In genomic region chr1:167689232-167689261, GRCm38 (mm10) we compare ENCODE assay signal across 8 mouse cellular contexts. TPM values are rescaled to one million over a fixed set of nuclear protein-coding genes. Genes with fewer than 3 reads are reported as not detected.
A peak's percentile ranks its signal among the peaks of the same experiment; 100 is the strongest.
DNase-seq lines count a peak whose midpoint lies in the region; ATAC-seq and TF ChIP-seq lines count a peak whose summit lies in the region.

Gene Lmx1a, plus strand, starts transcription at chr1:167689237.

- no peaks in the 10 kb centered on the region for H3K4me1 ChIP-seq in heart, adult 2 months (ENCODE audit: control insufficient read depth, insufficient read depth, low read length)
- H3K4me1 ChIP-seq in neural tube, embryonic 11.5 days (ENCODE audit: control insufficient read depth, insufficient read depth, low read length): peaks cover 11% of the 10 kb centered on the region; the same call in 1 of the 2 replicates
- H3K4me1 ChIP-seq in liver, embryonic 12.5 days: no peaks in the 10 kb centered on the region
- H3K4me1 ChIP-seq in stomach, postnatal 0 days (replicated peaks; ENCODE audit: control insufficient read depth, insufficient read depth): no peaks in the 10 kb centered on the region; the same call in 1 of the 2 replicates

- no peaks in the 10 kb centered on the region for H3K36me3 ChIP-seq in heart, adult 2 months (ENCODE audit: control insufficient read depth, insufficient read depth, low read length)
- H3K36me3 ChIP-seq in neural tube, embryonic 11.5 days (ENCODE audit: control insufficient read depth, insufficient read depth, low read length): no peaks in the 10 kb centered on the region
- no peaks in the 10 kb centered on the region for H3K36me3 ChIP-seq in liver, embryonic 12.5 days
- no peaks in the 10 kb centered on the region for H3K36me3 ChIP-seq in stomach, postnatal 0 days (ENCODE audit: control insufficient read depth, insufficient read depth, low read length)

- H3K4me2 ChIP-seq in neural tube, embryonic 11.5 days (ENCODE audit: low read depth): peak within 1 kb of the TSS; percentile 80
- H3K4me2 ChIP-seq in liver, embryonic 12.5 days: peak within 1 kb of the TSS; percentile 60
- H3K4me2 ChIP-seq in stomach, postnatal 0 days (replicated peaks; ENCODE audit: low read depth): peak within 1 kb of the TSS; percentile 84

- no peak for TF ChIP-seq EP300 in heart, adult 2 months (IDR thresholded peaks at IDR 0.05; ENCODE audit: insufficient read depth, low read depth, low read length)
- no peak for TF ChIP-seq EP300 in stomach, postnatal 0 days (optimal IDR thresholded peaks at IDR 0.05)

- no peak for TF ChIP-seq CTCF in heart, adult 2 months (IDR thresholded peaks at IDR 0.05)
- TF ChIP-seq CTCF in stomach, postnatal 0 days (IDR thresholded peaks at IDR 0.05; ENCODE audit: low read depth): no peak

- 0% methylated on average over 3 of the region's 3 CpGs for WGBS in heart, adult 2 months
- 0% methylated on average over 3 of the region's 3 CpGs for WGBS in neural tube, embryonic 11.5 days
- 4% methylated on average over 3 of the region's 3 CpGs for WGBS in liver, embryonic 12.5 days (ENCODE audit: insufficient replicate concordance)
- 4% methylated on average over 3 of the region's 3 CpGs for WGBS in stomach, postnatal 0 days

- no peaks in the 10 kb centered on the region for H3K9me3 ChIP-seq in neural tube, embryonic 11.5 days (ENCODE audit: control insufficient read depth, low read length)
- H3K9me3 ChIP-seq in liver, embryonic 12.5 days (replicated peaks): no peaks in the 10 kb centered on the region
- H3K9me3 ChIP-seq in stomach, postnatal 0 days (ENCODE audit: control insufficient read depth, low read length): peaks cover 4% of the 10 kb centered on the region; the same call in 1 of the 2 replicates

- no peak for ATAC-seq in neural tube, embryonic 11.5 days (ENCODE audit: insufficient read depth, low FRiP score, low TSS enrichment)
- no peak for ATAC-seq in liver, embryonic 12.5 days
- no peak for ATAC-seq in stomach, postnatal 0 days (ENCODE audit: low FRiP score, low TSS enrichment)
- no peak for ATAC-seq in erythroblast, adult 5-6 weeks (replicated peaks; ENCODE audit: low FRiP score, poor library complexity, severe bottlenecking)
- ATAC-seq in erythroid progenitor cell, adult 5-6 weeks (replicated peaks; ENCODE audit: low FRiP score, poor library complexity, severe bottlenecking): no peak

- no peak within 1 kb of the TSS for H3K27ac ChIP-seq in heart, adult 2 months
- H3K27ac ChIP-seq in neural tube, embryonic 11.5 days (ENCODE audit: low read depth, low read length): no peak within 1 kb of the TSS
- no peak within 1 kb of the TSS for H3K27ac ChIP-seq in liver, embryonic 12.5 days
- H3K27ac ChIP-seq in stomach, postnatal 0 days (replicated peaks): no peak within 1 kb of the TSS

- H3K4me3 ChIP-seq in heart, adult 2 months: peak within 1 kb of the TSS; percentile 30
- peak within 1 kb of the TSS; percentile 41 for H3K4me3 ChIP-seq in neural tube, embryonic 11.5 days (ENCODE audit: low read depth, low read length)
- peak within 1 kb of the TSS; percentile 40 for H3K4me3 ChIP-seq in liver, embryonic 12.5 days
- peak within 1 kb of the TSS; percentile 50 for H3K4me3 ChIP-seq in stomach, postnatal 0 days (ENCODE audit: low read depth, low read length)

- no peak within 1 kb of the TSS for H3K9ac ChIP-seq in heart, adult 2 months (ENCODE audit: low read depth, low read length)
- peak within 1 kb of the TSS; percentile 23 for H3K9ac ChIP-seq in neural tube, embryonic 11.5 days (ENCODE audit: low read length)
- H3K9ac ChIP-seq in liver, embryonic 12.5 days: no peak within 1 kb of the TSS
- H3K9ac ChIP-seq in stomach, postnatal 0 days (ENCODE audit: low read length): no peak within 1 kb of the TSS

- no peak for TF ChIP-seq POLR2A in heart, adult 2 months (IDR thresholded peaks at IDR 0.05; ENCODE audit: insufficient read depth, low read depth, low read length)

- peaks cover 37% of the 10 kb centered on the region for H3K27me3 ChIP-seq in heart, adult 2 months (ENCODE audit: control insufficient read depth, insufficient read depth, low read length)
- H3K27me3 ChIP-seq in neural tube, embryonic 11.5 days (ENCODE audit: control insufficient read depth, insufficient read depth, low read length): peaks cover 80% of the 10 kb centered on the region
- peaks cover 84% of the 10 kb centered on the region for H3K27me3 ChIP-seq in liver, embryonic 12.5 days (replicated peaks)
- peaks cover 22% of the 10 kb centered on the region for H3K27me3 ChIP-seq in stomach, postnatal 0 days (ENCODE audit: control insufficient read depth, insufficient read depth, low read length)

- H3K79me2 ChIP-seq in heart, adult 2 months (replicated peaks; ENCODE audit: control insufficient read depth, insufficient read depth, low read length): no peaks in the 10 kb centered on the region

- DNase-seq in heart, adult 2 months: no peak
- DNase-seq in heart, adult 11 months: no peak
- DNase-seq in neural tube, embryonic 11.5 days (ENCODE audit: low spot score): no peak
- no peak for DNase-seq in neural tube, embryonic 10.5 days (ENCODE audit: extremely low spot score, low spot score)
- no peak for DNase-seq in stomach, postnatal 0 days (ENCODE audit: low spot score)

- intact Hi-C loops in heart, adult 2 months (cut with DNase I): no loop called here

RNA-seq across cellular contexts. Expression of gene Lmx1a, which starts in this region (rescaled TPM):
- not detected for total RNA-seq in heart, adult 2 months (2021)
- 0.02 TPM in 1 of 2 replicates, not detected in the other for polyA plus RNA-seq in heart, adult 2 months (2012; rRNA removed)
- 2.8 and 3.7 TPM in 2 replicates for polyA plus RNA-seq in neural tube, embryonic 11.5 days (2014; fragmentation: Nextera tagmentation; extraction: Ambion mirVana)
- 1.2 and 1.6 TPM in 2 replicates for polyA plus RNA-seq in liver, embryonic 12.5 days (2016; fragmentation: Nextera tagmentation; extraction: Ambion mirVana)
- polyA plus RNA-seq in stomach, postnatal 0 days (2015; fragmentation: Nextera tagmentation; extraction: Ambion mirVana): 0.02 TPM in 1 of 2 replicates, not detected in the other
- not detected in 2 replicates for total RNA-seq in erythroblast, adult 5-6 weeks (2015; ENCODE audit: low replicate concordance)
- not detected in 2 replicates for total RNA-seq in erythroblast, adult 5-6 weeks (2017; ENCODE audit: low replicate concordance)
- not detected in 2 replicates for total RNA-seq in erythroid progenitor cell, adult 5-6 weeks (2015; ENCODE audit: low replicate concordance)
- total RNA-seq in erythroid progenitor cell, adult 5-6 weeks (2017; ENCODE audit: low replicate concordance): not detected in 2 replicates
